Mouse (Mus musculus) cerebellum, adult 9-10 months (tissue): ENCODE data around the gene Smad5.

Experiments used
- DNase-seq: peaks from one replicate; pipeline ENCODE4 v3.0.0; 2022

Gene Smad5

GRCm38 (mm10) chr13:56703222-56703870, 536 bp downstream of the Smad5 start:
- peak; percentile 72 for DNase-seq

GRCm38 (mm10) chr13:56703871-56704321, 1.1 kb downstream of the Smad5 start:
- DNase-seq = peak; percentile 56

GRCm38 (mm10) chr13:56704596-56704995, 1.8 kb downstream of the Smad5 start:
- peak; percentile 28 for DNase-seq

- DNase-seq = no peak
Observed at GRCm38 (mm10) chr13:56707111-56707510, 4.3 kb downstream of the Smad5 start.

GRCm38 (mm10) chr13:56707606-56708005, 4.8 kb downstream of the Smad5 start:
- DNase-seq = peak; percentile 24

GRCm38 (mm10) chr13:56710620-56711019, 7.8 kb downstream of the Smad5 start:
- DNase-seq = no peak

GRCm38 (mm10) chr13:56712221-56712620, 9.4 kb downstream of the Smad5 start:
- DNase-seq = no peak

- DNase-seq = no peak
Observed at GRCm38 (mm10) chr13:56726551-56726950, 23.7 kb downstream of the Smad5 start.

- DNase-seq = no peak
Observed at GRCm38 (mm10) chr13:56729046-56729445, 26.2 kb downstream of the Smad5 start.

- DNase-seq = no peak
Observed at GRCm38 (mm10) chr13:56734617-56735016, 31.8 kb downstream of the Smad5 start.

- peak; percentile 46 for DNase-seq
Observed at GRCm38 (mm10) chr13:56735212-56735875, 32.5 kb downstream of the Smad5 start.

GRCm38 (mm10) chr13:56739556-56739955, 36.7 kb downstream of the Smad5 start:
- DNase-seq = no peak

GRCm38 (mm10) chr13:56740496-56740895, 37.7 kb downstream of the Smad5 start:
- no peak for DNase-seq

GRCm38 (mm10) chr13:56741691-56742090, 38.9 kb downstream of the Smad5 start:
- no peak for DNase-seq

- no peak for DNase-seq
Observed at GRCm38 (mm10) chr13:56742325-56742901, 39.6 kb downstream of the Smad5 start.

GRCm38 (mm10) chr13:56746739-56747532, 44.1 kb downstream of the Smad5 start:
- DNase-seq = no peak

GRCm38 (mm10) chr13:56747554-56747953, 44.7 kb downstream of the Smad5 start:
- no peak for DNase-seq

GRCm38 (mm10) chr13:56749377-56749776, 46.6 kb downstream of the Smad5 start:
- DNase-seq = no peak

GRCm38 (mm10) chr13:56751774-56752173, 49.0 kb downstream of the Smad5 start:
- DNase-seq = no peak

- no peak for DNase-seq
Observed at GRCm38 (mm10) chr13:56752474-56753191, 49.8 kb downstream of the Smad5 start.

GRCm38 (mm10) chr13:56753192-56753951, 50.6 kb downstream of the Smad5 start, which contains the start of gene Gm45623:
Gene Gm45623 (minus strand): TSS chr13:56753827.
- no peak for DNase-seq

GRCm38 (mm10) chr13:56755871-56756270, 53.1 kb downstream of the Smad5 start:
- no peak for DNase-seq
